Mouse (Mus musculus) MEL (cell line): ENCODE data around the gene Syt9. TPM values are rescaled to one million over a fixed set of nuclear protein-coding genes. Genes with fewer than 3 reads are reported as not detected.

Experiments
- DNase-seq: peaks from one replicate; pipeline ENCODE4 v3.0.0; 2011; ENCODE audit warnings: low read depth, low spot score
- H3K27ac ChIP-seq: 2 replicates; pipeline ENCODE4 v1.5.1; 2012; ENCODE audit warnings: low read depth, mild to moderate bottlenecking, control low read depth, low read length, moderate library complexity; ENCODE audit not compliant: control insufficient read depth
- H3K27me3 ChIP-seq, 2 experiments: fragments of 150-350 bp in 1 of 2; sonication (generic) in 1 of 2; 2 replicates each; pipeline ENCODE4 v1.6.1; 2012; ENCODE audit warnings: low read length in 2 of 2, mild to moderate bottlenecking in 2 of 2, improper control_type of control experiment in 1 of 2, moderate library complexity in 1 of 2; ENCODE audit not compliant: insufficient read depth in 2 of 2, control insufficient read depth in 1 of 2
- H3K36me3 ChIP-seq, 2 experiments: 2 replicates each; pipeline ENCODE4 v1.6.1; 2012 to 2014; ENCODE audit warnings: low read length in 2 of 2, improper control_type of control experiment in 1 of 2, inconsistent platforms in 1 of 2, mild to moderate bottlenecking in 1 of 2; ENCODE audit not compliant: insufficient read depth in 2 of 2, control insufficient read depth in 1 of 2
- H3K4me1 ChIP-seq, 2 experiments: fragments of 150-350 bp in 1 of 2; sonication (generic) in 1 of 2; 2 replicates each; pipeline ENCODE4 v1.6.1; 2012; ENCODE audit warnings: low read length in 2 of 2, improper control_type of control experiment in 1 of 2, mild to moderate bottlenecking in 1 of 2; ENCODE audit not compliant: insufficient read depth in 2 of 2, control insufficient read depth in 1 of 2
- H3K4me3 ChIP-seq, 2 experiments: fragments of 150-350 bp in 1 of 2; sonication (generic) in 1 of 2; 2 replicates each; pipeline ENCODE4 v1.5.1; 2012; ENCODE audit warnings: low read depth in 2 of 2, low read length in 2 of 2, mild to moderate bottlenecking in 2 of 2, moderate library complexity in 2 of 2, control low read depth in 1 of 2, improper control_type of control experiment in 1 of 2; ENCODE audit not compliant: control insufficient read depth in 1 of 2, insufficient read depth in 1 of 2
- H3K79me2 ChIP-seq: 2 replicates; pipeline ENCODE4 v1.6.1; 2012; ENCODE audit warnings: mild to moderate bottlenecking, low read length, moderate library complexity; ENCODE audit not compliant: control insufficient read depth, poor library complexity, insufficient read depth
- H3K9ac ChIP-seq: 2 replicates; pipeline ENCODE4 v1.6.1; 2012; ENCODE audit warnings: low read depth, mild to moderate bottlenecking, control low read depth, low read length, moderate library complexity; ENCODE audit not compliant: control insufficient read depth, poor library complexity, severe bottlenecking
- H3K9me3 ChIP-seq: fragments of 150-350 bp; sonication (generic); replicated peaks from 2 replicates; pipeline ENCODE4 v1.6.1; 2012; ENCODE audit warnings: mild to moderate bottlenecking, low read length, improper control_type of control experiment, moderate library complexity; ENCODE audit not compliant: insufficient read depth
- CTCF ChIP-seq, 3 experiments: IDR thresholded peaks in 2 of 3; conservative IDR thresholded peaks in 1 of 3; 2 replicates each; pipeline ENCODE4 v1.5.1; 2011 to 2012; ENCODE audit warnings: low read length in 3 of 3, low read depth in 2 of 3, mild to moderate bottlenecking in 2 of 3, improper control_type of control experiment in 1 of 3, inconsistent platforms in 1 of 3, mixed read lengths in 1 of 3, moderate library complexity in 1 of 3; ENCODE audit not compliant: control insufficient read depth in 1 of 3, insufficient read depth in 1 of 3, poor library complexity in 1 of 3, severe bottlenecking in 1 of 3
- ELF1 ChIP-seq: IDR thresholded peaks from 2 replicates; pipeline ENCODE4 v1.6.1; 2014; ENCODE audit warnings: low read depth, mild to moderate bottlenecking, inconsistent platforms, low read length, improper control_type of control experiment, moderate library complexity
- EP300 ChIP-seq, 2 experiments: IDR thresholded peaks; 2 replicates each; pipeline ENCODE4 v1.6.1; 2011; ENCODE audit warnings: improper control_type of control experiment in 2 of 2, low read length in 2 of 2, low read depth in 1 of 2, mild to moderate bottlenecking in 1 of 2
- ETS1 ChIP-seq: IDR thresholded peaks from 2 replicates; pipeline ENCODE4 v1.6.1; 2012; ENCODE audit warnings: low read depth, mild to moderate bottlenecking, inconsistent platforms, low read length, improper control_type of control experiment, moderate library complexity
- HCFC1 ChIP-seq: IDR thresholded peaks from 2 replicates; pipeline ENCODE4 v1.6.1; 2012; ENCODE audit warnings: low read depth, mild to moderate bottlenecking, inconsistent platforms, low read length, improper control_type of control experiment, moderate library complexity
- MAX ChIP-seq: IDR thresholded peaks from 2 replicates; pipeline ENCODE4 v1.6.1; 2011; ENCODE audit warnings: low read length, improper control_type of control experiment
- MEF2A ChIP-seq: IDR thresholded peaks from 2 replicates; pipeline ENCODE4 v1.6.1; 2014; ENCODE audit warnings: low read depth, mild to moderate bottlenecking, inconsistent platforms, low read length, improper control_type of control experiment; ENCODE audit not compliant: poor library complexity, insufficient replicate concordance, severe bottlenecking; ENCODE audit errors: extremely low read depth
- NRF1 ChIP-seq: IDR thresholded peaks from 2 replicates; pipeline ENCODE4 v1.6.1; 2014; ENCODE audit warnings: low read depth, mild to moderate bottlenecking, inconsistent platforms, low read length, improper control_type of control experiment, moderate library complexity; ENCODE audit not compliant: poor library complexity, insufficient read depth, severe bottlenecking
- POLR2A ChIP-seq, 2 experiments: IDR thresholded peaks; 2 replicates each; pipeline ENCODE4 v1.6.1; 2011 to 2012; ENCODE audit warnings: low read length in 2 of 2, mild to moderate bottlenecking in 2 of 2, control low read depth in 1 of 2, improper control_type of control experiment in 1 of 2, low read depth in 1 of 2, moderate library complexity in 1 of 2; ENCODE audit not compliant: control insufficient read depth in 1 of 2, insufficient read depth in 1 of 2, poor library complexity in 1 of 2
- POLR2AphosphoS2 ChIP-seq: IDR thresholded peaks from 2 replicates; pipeline ENCODE4 v1.6.1; 2011; ENCODE audit warnings: low read length, improper control_type of control experiment
- POLR2AphosphoS5 ChIP-seq: IDR thresholded peaks from 2 replicates; pipeline ENCODE4 v1.6.1; 2012; ENCODE audit warnings: low read depth, borderline replicate concordance, mild to moderate bottlenecking, inconsistent platforms, low read length, moderate library complexity, mixed read lengths
- RCOR1 ChIP-seq: IDR thresholded peaks from 2 replicates; pipeline ENCODE4 v1.6.1; 2012; ENCODE audit warnings: low read depth, mild to moderate bottlenecking, inconsistent platforms, low read length, improper control_type of control experiment
- SMC3 ChIP-seq: IDR thresholded peaks from 2 replicates; pipeline ENCODE4 v1.6.1; 2011; ENCODE audit warnings: low read depth, low read length, improper control_type of control experiment
- TAL1 ChIP-seq: IDR thresholded peaks from 2 replicates; pipeline ENCODE4 v1.6.1; 2012; ENCODE audit warnings: mild to moderate bottlenecking, inconsistent platforms, low read length, moderate library complexity, mixed read lengths
- TBP ChIP-seq: IDR thresholded peaks from 2 replicates; pipeline ENCODE4 v1.8.0; 2011; ENCODE audit warnings: low read depth, low read length, improper control_type of control experiment
- ZC3H11A ChIP-seq: IDR thresholded peaks from 2 replicates; pipeline ENCODE4 v1.6.1; 2012; ENCODE audit warnings: low read depth, mild to moderate bottlenecking, inconsistent platforms, low read length, improper control_type of control experiment
- ZKSCAN1 ChIP-seq: IDR thresholded peaks from 2 replicates; pipeline ENCODE4 v1.6.1; 2012; ENCODE audit warnings: low read depth, mild to moderate bottlenecking, inconsistent platforms, low read length, improper control_type of control experiment, moderate library complexity
- ZNF384 ChIP-seq: IDR thresholded peaks from 2 replicates; pipeline ENCODE4 v1.6.1; 2012; ENCODE audit warnings: low read depth, mild to moderate bottlenecking, inconsistent platforms, low read length, improper control_type of control experiment
- polyA plus RNA-seq, 2 experiments: library from polyadenylated mRNA; stranded (reverse) in 1 of 2; unstranded in 1 of 2; fragments of >175 nt in 1 of 2; fragments of >200 nt in 1 of 2; gene quantifications; 2 replicates each; pipeline versions ENCODE4 v1.2.1 to v1.2.4; 2012; ENCODE audit warnings: low replicate concordance in 2 of 2, low read depth in 1 of 2; ENCODE audit not compliant: insufficient read length in 2 of 2, insufficient read depth in 1 of 2, missing spikeins in 1 of 2
- total RNA-seq: library from RNA; depleted of rRNA; stranded (reverse); fragments of 300-350 nt; gene quantifications from 2 replicates; pipeline ENCODE4 v1.2.3, GENCODE M21; 2012

Gene Syt9
- total and polyA plus RNA-seq, 3 experiments: not detected

DNA sequence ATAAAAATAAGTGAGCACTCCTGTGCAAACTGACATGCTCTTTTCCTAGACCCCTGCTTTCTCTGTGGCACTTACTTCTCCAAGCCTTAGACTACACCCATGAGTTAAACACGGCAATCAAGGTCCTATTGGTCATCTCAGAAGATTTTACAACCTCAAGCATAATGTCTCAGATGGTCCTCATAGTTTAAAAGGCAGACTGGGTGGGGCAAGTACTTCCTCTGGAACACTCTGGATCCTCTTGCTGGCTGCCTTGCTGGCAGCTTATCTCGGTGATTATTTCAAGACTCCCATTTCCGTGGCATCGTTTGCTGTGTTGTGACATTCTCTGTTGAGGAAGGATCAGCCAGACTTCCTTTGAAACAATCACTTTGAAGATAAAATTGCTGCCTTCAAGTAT lies 169.5 kb downstream of the Syt9 start:
- no peaks in the 10 kb centered on the region for H3K4me1 ChIP-seq
- H3K27ac ChIP-seq: no peak overlapping the region
- TF ChIP-seq CTCF (IDR thresholded peaks at IDR 0.05 in 2 of 3, conservative IDR thresholded peaks at IDR 0.05 in 1 of 3; ENCODE audit: control insufficient read depth in 1 of 3, insufficient read depth in 1 of 3, low read depth in 2 of 3, low read length in 3 of 3, poor library complexity in 1 of 3, severe bottlenecking in 1 of 3) (no peak), ZNF384 (no peak), TBP (no peak), EP300 (IDR thresholded peaks at IDR 0.05; ENCODE audit: low read depth in 1 of 2, low read length in 2 of 2) (no peak), POLR2AphosphoS2 (no peak), SMC3 (no peak), POLR2AphosphoS5 (no peak), RCOR1 (no peak), NRF1 (no peak), POLR2A (IDR thresholded peaks at IDR 0.05; ENCODE audit: control insufficient read depth in 1 of 2, insufficient read depth in 1 of 2, low read depth in 1 of 2, low read length in 2 of 2, poor library complexity in 1 of 2) (no peak), ZC3H11A (no peak), MAX (no peak), ETS1 (no peak), MEF2A (no peak), TAL1 (no peak)
- no peaks in the 10 kb centered on the region for H3K9me3 ChIP-seq
- H3K27me3 ChIP-seq: no peaks in the 10 kb centered on the region
- H3K79me2 ChIP-seq: no peaks in the 10 kb centered on the region
- no peak overlapping the region for H3K9ac ChIP-seq
- H3K36me3 ChIP-seq: no peaks in the 10 kb centered on the region
- DNase-seq: no peak
- no peak overlapping the region for H3K4me3 ChIP-seq

DNA sequence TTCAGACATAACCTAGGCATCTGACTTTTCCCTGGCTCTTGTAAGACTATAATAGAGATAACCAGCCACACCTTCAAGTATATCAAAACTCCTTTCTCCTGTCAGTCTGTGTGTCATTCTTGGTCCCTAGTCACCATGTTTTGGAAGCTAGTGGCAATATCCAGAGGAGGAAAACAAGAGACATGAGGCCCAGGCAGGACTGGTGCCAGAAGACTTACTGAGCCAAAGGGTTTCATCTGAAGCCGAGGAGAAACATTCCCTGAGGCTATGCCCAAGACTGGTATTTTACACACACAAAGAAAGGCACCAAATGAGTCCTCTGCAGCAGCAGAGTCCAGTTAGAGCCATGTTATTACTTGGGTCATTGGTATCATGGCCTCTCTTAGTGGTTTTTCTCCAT lies 174.5 kb downstream of the Syt9 start:
- H3K27me3 ChIP-seq: no peaks in the 10 kb centered on the region
- H3K4me3 ChIP-seq: no peak overlapping the region
- no peak for DNase-seq
- H3K27ac ChIP-seq: no peak overlapping the region
- H3K36me3 ChIP-seq: no peaks in the 10 kb centered on the region
- H3K9ac ChIP-seq: no peak overlapping the region
- no peaks in the 10 kb centered on the region for H3K4me1 ChIP-seq
- TF ChIP-seq ELF1 (no peak), ZKSCAN1 (no peak), HCFC1 (no peak)
- TF ChIP-seq, all 39 proteins: peak for 0
- Histone ChIP-seq H3K79me2 (no peaks in the 10 kb centered on the region), H3K9me3 (no peaks in the 10 kb centered on the region)
